Mouse (Mus musculus) urinary bladder, postnatal 25 days (tissue): Measurements from ENCODE around the gene Gemin7.
A peak's percentile ranks its signal among the peaks of the same experiment; 100 is the strongest.

Experiments
- DNase-seq: peaks from one replicate; pipeline ENCODE4 v3.0.0; 2022; ENCODE audit warnings: low spot score

The Gemin7 gene

GRCm38 (mm10) chr7:19575559-19575958 lies 1.8 kb downstream of the Gemin7 start:
- no peak for DNase-seq

GRCm38 (mm10) chr7:19573776-19574140 lies 3.6 kb downstream of the Gemin7 start:
- DNase-seq, result no peak

GRCm38 (mm10) chr7:19572926-19573775 lies 4.2 kb downstream of the Gemin7 start:
- DNase-seq, result peak; percentile 79

GRCm38 (mm10) chr7:19569647-19570046 lies 7.7 kb downstream of the Gemin7 start:
- DNase-seq, result no peak

- no peak for DNase-seq
Measured at GRCm38 (mm10) chr7:19567426-19567825, 10.0 kb downstream of the Gemin7 start.

GRCm38 (mm10) chr7:19565803-19566202 lies 11.6 kb downstream of the Gemin7 start:
- DNase-seq, result no peak

GRCm38 (mm10) chr7:19564455-19564854 lies 12.9 kb downstream of the Gemin7 start:
- DNase-seq, result no peak

- no peak for DNase-seq
Measured at GRCm38 (mm10) chr7:19563884-19564283, 13.5 kb downstream of the Gemin7 start.

- DNase-seq, result no peak
Measured at GRCm38 (mm10) chr7:19562643-19563410, 14.6 kb downstream of the Gemin7 start, which contains the start of gene Ppp1r37. Ppp1r37 (minus strand) TSS chr7:19563076.

GRCm38 (mm10) chr7:19561765-19562642 lies 15.4 kb downstream of the Gemin7 start:
- peak; percentile 93 for DNase-seq

GRCm38 (mm10) chr7:19561431-19561764 lies 16.0 kb downstream of the Gemin7 start:
- DNase-seq, result no peak

- DNase-seq, result no peak
Measured at GRCm38 (mm10) chr7:19560491-19561260, 16.7 kb downstream of the Gemin7 start.

GRCm38 (mm10) chr7:19558965-19559364 lies 18.4 kb downstream of the Gemin7 start:
- no peak for DNase-seq

GRCm38 (mm10) chr7:19557982-19558900 lies 19.2 kb downstream of the Gemin7 start:
- DNase-seq, result no peak

- DNase-seq, result no peak
Measured at GRCm38 (mm10) chr7:19557086-19557485, 20.3 kb downstream of the Gemin7 start.

GRCm38 (mm10) chr7:19554168-19554567 lies 23.2 kb downstream of the Gemin7 start:
- DNase-seq, result no peak

- no peak for DNase-seq
Measured at GRCm38 (mm10) chr7:19552443-19552842, 25.0 kb downstream of the Gemin7 start.

GRCm38 (mm10) chr7:19551634-19552033 lies 25.8 kb downstream of the Gemin7 start:
- no peak for DNase-seq

- DNase-seq, result no peak
Measured at GRCm38 (mm10) chr7:19549394-19549793, 28.0 kb downstream of the Gemin7 start.

GRCm38 (mm10) chr7:19547344-19547969 lies 29.9 kb downstream of the Gemin7 start:
- no peak for DNase-seq
